Mouse (Mus musculus): Measurements from ENCODE around the gene Eddm3b.
A peak's percentile ranks its signal among the peaks of the same experiment; 100 is the strongest.

Eddm3b gene

GRCm38 (mm10) chr14:51094096-51094875, 19.9 kb upstream of the Eddm3b start:
- no peak for DNase-seq (ENCODE audit: inconsistent age in 2 of 2, low spot score in 1 of 2)

GRCm38 (mm10) chr14:51094921-51095320, 19.3 kb upstream of the Eddm3b start:
- DNase-seq (ENCODE audit: inconsistent age in 2 of 2, low spot score in 1 of 2): no peak

DNA sequence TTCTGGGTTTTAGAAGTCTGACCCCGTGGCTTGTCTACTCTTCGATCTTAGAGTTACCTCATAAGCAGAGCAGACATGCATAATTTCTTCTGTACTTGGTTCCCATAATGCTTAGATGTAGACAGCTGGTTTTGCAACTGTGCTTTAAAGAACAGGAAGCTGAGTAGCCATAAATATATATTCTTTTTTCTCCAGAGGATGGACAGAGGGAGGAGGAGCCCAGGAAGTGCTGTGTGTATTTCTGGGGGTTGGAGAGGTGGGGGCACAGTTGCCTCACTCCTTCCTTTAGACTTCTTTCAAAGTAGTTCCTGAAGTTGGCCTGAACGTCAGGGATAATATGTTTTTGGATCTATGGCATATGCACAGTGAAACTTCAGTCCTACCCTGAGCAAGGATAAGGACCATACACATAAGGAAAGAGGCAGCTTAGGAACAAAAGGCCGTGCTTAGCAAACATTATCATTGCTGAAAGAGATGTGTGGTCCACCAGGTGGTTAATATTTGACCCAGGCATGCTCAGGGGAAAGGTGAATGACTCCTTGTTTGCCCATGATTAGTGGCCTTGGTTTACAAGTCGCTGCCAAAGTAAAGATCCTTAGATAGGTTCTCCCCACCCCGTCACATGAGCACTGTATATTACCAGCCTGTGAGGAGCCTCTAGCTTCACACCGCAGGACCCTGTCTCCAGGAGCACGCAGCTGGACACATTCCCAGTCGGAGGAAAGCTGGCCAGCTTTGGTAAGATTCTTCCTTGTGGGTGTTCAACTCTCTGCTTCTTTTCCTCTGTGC, 18.3 kb upstream of the Eddm3b start:
- no peak for DNase-seq (ENCODE audit: inconsistent age in 2 of 2, low spot score in 1 of 2)

- DNase-seq (ENCODE audit: inconsistent age in 2 of 2, low spot score in 1 of 2): peak; percentile 63 to 96
Measured at GRCm38 (mm10) chr14:51098300-51098699, 15.9 kb upstream of the Eddm3b start.

DNA sequence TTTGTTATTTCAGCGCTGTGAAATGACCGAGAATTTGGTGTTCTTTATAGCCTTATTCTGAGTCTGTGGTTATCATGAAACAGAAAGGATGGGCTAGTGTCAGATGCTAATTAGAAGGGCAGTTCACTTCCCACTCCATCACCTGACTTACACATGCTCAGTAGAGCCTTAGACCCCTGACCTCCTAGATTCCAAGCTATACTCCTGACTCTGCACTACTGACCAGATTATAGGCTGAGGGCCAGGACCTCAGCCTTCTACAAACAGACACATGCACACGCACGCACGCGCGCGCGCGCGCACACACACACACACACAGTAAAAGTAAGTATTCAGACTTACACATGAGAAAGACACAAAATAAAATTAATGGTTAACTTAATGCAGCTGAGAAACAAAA, 15.3 kb upstream of the Eddm3b start:
- no peak for DNase-seq (ENCODE audit: inconsistent age in 2 of 2, low spot score in 1 of 2)

DNA sequence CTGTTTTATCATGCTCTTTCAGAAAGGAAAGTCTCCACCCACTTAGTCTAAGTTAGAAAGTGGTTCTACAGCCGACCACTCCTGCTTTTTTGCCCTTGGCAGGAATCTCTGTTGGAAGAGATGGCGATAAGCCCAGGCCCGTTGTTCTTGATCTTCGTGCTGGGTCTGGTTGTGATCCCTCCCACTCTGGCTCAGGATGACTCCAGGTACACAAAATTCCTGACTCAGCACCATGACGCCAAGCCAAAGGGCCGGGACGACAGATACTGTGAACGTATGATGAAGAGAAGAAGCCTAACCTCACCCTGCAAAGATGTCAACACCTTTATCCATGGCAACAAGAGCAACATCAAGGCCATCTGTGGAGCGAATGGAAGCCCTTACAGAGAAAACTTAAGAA, 12.9 kb upstream of the Eddm3b start:
- no peak for DNase-seq (ENCODE audit: inconsistent age in 2 of 2, low spot score in 1 of 2)

DNA sequence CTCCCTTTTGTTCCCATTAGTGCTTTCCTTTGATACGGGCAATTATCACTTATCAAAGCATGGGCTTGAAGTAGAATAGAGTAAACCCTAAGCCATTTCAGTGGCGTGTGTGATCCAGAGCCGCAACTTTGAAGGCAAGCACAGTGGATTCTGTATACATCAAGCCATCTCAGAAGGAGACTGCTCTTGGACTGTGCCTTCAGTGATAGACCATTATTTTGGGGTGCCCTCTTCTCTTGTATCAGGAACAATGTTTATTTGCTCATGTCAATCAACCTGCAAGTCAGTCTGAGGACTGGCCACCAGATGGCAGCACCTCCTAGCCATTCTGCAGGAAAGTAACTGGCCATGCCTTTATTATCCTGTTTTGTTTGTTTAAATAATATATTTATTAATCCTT, 11.0 kb upstream of the Eddm3b start:
- peak in 1 of 2 experiments; percentile 87 for DNase-seq (ENCODE audit: inconsistent age in 2 of 2, low spot score in 1 of 2)

DNA sequence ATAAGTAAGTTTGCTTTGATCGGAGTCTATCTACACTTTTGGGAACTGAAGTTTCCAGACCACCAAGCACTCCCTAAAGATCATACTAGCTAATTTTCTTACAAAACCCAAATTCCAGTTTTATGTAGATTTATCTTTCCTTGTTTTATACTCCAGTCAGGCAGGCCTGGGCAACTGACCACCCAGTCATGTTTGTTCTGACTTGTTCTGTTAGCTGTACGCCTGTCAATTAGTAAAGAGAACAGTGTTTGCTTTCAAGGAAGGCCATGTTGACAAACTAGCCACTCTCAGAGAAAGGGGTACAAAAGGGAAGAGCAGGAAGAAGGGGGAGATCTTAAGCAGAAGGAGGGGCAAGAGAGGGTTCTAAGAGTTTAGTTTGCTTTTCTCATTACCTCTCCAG, 9.9 kb upstream of the Eddm3b start:
- no peak for DNase-seq (ENCODE audit: inconsistent age in 2 of 2, low spot score in 1 of 2)

GRCm38 (mm10) chr14:51106449-51106967, 7.7 kb upstream of the Eddm3b start:
- DNase-seq (ENCODE audit: inconsistent age in 2 of 2, low spot score in 1 of 2): no peak

GRCm38 (mm10) chr14:51111966-51112365, 2.3 kb upstream of the Eddm3b start:
- DNase-seq (ENCODE audit: inconsistent age in 2 of 2, low spot score in 1 of 2): no peak

GRCm38 (mm10) chr14:51113476-51113875, 750 bp upstream of the Eddm3b start:
- no peak for DNase-seq (ENCODE audit: inconsistent age in 2 of 2, low spot score in 1 of 2)

GRCm38 (mm10) chr14:51125684-51126083, 11.5 kb downstream of the Eddm3b start:
- no peak for DNase-seq (ENCODE audit: inconsistent age in 2 of 2, low spot score in 1 of 2)

DNA sequence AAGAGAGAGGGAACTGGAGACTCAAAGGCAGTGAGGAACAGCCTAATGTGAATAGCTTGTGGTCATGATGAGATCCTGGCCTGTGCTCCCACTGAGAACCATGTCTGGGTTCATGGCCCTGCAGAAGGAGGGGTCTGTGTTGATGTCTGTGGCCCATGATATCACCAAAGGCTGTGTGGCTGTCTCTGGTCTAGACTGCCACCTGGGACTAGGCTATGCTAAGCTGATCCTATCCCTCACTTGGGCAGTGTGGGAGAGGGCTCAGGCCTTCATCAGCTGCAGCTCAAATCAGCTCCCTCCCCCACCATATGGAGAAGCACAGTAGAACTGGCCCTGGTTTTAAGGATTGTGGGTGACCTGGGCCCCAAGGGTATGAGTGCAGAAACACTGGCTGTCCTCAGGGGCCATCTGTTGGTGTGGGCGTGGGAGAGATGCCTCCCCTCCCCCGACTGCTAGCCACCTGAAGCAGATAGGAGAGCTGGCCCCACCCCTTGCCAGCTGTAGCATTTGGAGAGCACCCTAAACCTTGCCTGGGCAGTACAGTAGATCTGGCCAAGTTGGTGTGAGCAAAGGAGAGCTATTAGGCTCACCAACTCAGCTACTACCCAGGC, 13.5 kb downstream of the Eddm3b start:
- DNase-seq (ENCODE audit: inconsistent age in 2 of 2, low spot score in 1 of 2): no peak

DNA sequence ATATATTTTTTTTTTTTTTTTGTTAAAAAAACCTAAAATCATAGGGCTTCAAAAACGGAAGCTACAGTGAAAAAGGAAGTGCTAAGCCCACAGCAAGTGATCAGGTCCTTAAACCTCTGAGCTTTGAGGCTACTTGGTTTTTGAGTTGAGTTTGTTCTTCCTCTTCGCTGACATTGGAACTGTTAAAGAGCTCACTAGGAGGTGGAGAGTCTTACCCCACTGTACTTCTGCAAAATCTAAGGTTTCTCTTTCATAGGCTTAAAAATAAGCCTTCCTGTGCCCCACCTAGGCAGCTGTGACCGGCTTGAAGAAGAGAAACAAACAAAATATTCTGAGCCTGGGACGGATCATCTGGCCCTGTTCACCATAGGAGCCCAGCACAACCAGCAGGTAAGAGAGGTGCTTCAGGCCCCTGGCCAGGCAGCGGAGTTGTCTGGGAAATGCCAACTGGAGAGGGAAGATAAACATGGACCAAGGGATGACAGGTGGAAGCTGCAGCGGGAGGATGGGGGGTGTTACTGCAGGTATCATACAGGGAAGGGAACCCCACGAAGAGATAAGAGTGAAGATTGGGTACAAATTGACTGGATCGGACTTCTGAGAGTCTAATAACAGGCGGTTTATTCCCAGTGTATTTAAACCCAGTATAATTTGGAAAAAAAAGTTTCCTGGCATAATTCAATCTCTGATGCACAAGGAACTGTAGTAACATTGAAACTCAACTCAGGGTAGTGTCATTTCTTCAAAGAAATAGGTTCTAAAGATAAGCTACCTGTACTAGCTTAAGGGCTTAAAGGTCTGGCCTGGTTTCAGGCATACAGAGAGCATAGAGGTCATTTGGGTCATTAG, 14.8 kb downstream of the Eddm3b start:
- DNase-seq (ENCODE audit: inconsistent age in 2 of 2, low spot score in 1 of 2): no peak

DNA sequence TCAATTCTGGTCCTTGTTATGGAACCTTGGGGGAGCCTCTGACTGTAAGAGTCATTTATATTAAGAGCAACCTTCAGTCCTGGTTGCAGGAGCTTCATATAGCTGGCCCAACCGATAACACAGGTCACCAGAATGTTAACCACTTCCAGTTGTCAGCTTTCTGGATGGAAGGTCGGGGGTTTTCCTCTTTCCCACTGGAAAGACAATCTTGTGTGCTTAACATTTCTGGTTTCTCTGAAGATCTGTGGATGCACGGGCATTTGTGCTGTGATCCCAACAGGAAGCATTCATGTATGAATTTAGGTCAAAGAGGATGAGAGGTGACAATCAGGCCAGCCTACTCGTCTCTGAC, 15.4 kb downstream of the Eddm3b start:
- no peak for DNase-seq (ENCODE audit: inconsistent age in 2 of 2, low spot score in 1 of 2)

DNA sequence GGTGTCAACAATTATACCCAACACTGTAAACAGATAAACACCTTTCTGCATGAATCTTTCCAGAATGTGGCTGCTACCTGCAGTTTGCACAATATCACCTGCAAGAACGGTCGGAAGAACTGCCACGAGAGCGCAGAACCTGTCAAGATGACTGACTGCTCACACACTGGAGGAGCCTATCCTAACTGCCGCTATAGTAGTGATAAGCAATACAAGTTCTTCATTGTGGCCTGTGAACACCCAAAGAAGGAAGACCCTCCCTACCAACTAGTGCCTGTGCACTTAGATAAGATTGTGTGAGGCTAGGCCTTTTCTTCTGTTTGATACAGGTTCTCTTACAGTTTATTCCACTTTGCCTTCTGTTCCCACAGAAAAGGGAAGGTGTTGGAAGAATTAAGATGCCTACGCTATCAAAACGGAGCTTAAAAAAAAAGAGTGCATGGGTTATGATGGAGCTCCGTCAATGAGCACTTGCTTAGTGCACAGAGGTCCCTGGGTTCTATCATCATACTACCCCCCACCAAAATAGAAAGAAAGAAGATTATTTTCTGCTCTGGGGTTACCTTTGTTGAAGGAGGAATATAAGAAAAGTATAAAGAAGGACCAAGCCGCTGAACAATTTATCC, 16.2 kb downstream of the Eddm3b start:
- no peak for DNase-seq (ENCODE audit: inconsistent age in 2 of 2, low spot score in 1 of 2)

DNA sequence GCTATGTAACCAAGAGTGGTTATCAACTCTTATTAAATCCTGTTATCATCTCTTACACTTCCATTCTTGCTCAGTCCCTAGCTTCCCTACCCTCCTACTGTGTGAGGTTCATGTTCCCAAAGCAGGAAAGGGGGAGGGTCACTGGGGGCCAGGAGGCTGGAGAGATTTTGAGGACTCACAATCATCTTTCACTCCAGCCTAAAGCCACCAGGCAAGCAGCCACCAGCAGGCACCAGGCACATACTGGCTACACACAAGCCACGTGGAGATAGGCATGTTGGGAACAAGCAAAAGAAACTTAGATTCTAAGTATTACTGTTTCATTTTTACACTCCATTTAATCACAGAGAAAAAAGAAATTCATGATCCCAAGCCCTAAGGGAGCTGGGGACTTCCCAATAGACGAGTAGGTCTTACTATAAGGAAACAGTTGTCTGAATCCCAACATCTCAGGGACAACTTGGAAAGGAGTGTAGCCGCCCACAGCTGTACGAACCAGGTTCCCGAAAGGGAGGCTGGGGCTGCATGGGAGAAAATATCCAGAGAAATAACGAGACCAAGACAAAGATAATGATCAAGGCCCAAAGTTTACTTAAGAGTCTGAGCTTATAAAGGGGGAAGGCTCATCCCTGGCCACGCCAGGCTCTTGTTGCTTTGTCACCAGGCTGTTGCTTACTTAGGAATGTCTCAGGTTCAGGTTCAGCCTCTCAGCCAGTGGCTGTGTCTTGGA, 17.0 kb downstream of the Eddm3b start:
- no peak for DNase-seq (ENCODE audit: inconsistent age in 2 of 2, low spot score in 1 of 2)

DNA sequence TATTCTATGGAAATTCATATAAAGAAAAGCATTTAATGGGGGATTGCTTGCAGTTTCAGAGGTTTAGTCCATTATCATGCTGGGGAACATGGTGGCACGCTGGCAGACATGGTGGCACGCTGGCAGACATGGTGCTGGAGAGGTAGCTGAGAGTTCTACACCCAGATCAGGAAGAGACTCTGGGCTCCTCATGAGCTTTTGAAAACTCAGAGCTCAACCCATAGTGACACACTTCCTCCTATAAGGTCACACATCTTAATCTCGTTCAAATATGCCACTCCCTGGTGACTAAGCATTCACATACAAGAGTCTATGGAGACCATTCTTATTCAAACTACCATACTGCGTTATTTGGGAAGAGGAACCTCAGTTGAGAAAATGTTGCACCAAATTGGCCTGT, 18.1 kb downstream of the Eddm3b start:
- DNase-seq (ENCODE audit: inconsistent age in 2 of 2, low spot score in 1 of 2): no peak

DNA sequence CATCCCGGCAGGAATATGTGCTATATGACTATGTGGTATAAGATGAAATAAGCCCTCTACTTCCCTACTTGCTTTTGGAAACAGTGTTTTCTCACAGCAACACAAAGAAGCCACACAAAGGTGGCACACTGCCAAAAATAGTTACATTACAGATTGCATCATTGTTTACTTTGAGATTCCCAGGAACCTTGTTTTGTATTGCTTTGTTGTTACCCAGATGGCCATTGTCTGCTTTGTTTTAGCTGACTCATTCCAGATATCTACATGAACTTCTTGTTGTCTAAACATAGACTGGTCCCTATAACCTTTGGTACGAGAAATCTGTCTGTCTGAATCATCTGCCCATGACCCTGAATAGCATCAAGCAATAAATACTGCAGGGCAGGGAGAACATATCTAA, 26.1 kb downstream of the Eddm3b start:
- DNase-seq (ENCODE audit: inconsistent age in 2 of 2, low spot score in 1 of 2): peak in 1 of 2 experiments; percentile 63

- no peak for DNase-seq (ENCODE audit: inconsistent age in 2 of 2, low spot score in 1 of 2)
Measured at GRCm38 (mm10) chr14:51142119-51142518, 27.9 kb downstream of the Eddm3b start.

All from adrenal gland, adult (tissue).